Mouse (Mus musculus) MEL (cell line): ENCODE data around the gene Ccdc33.

ENCODE experiments used
- CTCF ChIP-seq, 3 experiments: IDR thresholded peaks in 2 of 3; conservative IDR thresholded peaks in 1 of 3; 2 replicates each; pipeline ENCODE4 v1.5.1; 2011 to 2012; ENCODE audit warnings: low read length in 3 of 3, low read depth in 2 of 3, mild to moderate bottlenecking in 2 of 3, improper control_type of control experiment in 1 of 3, inconsistent platforms in 1 of 3, mixed read lengths in 1 of 3, moderate library complexity in 1 of 3; ENCODE audit not compliant: control insufficient read depth in 1 of 3, insufficient read depth in 1 of 3, poor library complexity in 1 of 3, severe bottlenecking in 1 of 3
- EP300 ChIP-seq, 2 experiments: IDR thresholded peaks; 2 replicates each; pipeline ENCODE4 v1.6.1; 2011; ENCODE audit warnings: improper control_type of control experiment in 2 of 2, low read length in 2 of 2, low read depth in 1 of 2, mild to moderate bottlenecking in 1 of 2
- MAFK ChIP-seq: IDR thresholded peaks from 2 replicates; pipeline ENCODE4 v1.6.1; 2011; ENCODE audit warnings: low read depth, mild to moderate bottlenecking, low read length, improper control_type of control experiment, borderline replicate concordance
- MAX ChIP-seq: IDR thresholded peaks from 2 replicates; pipeline ENCODE4 v1.6.1; 2011; ENCODE audit warnings: low read length, improper control_type of control experiment
- MYB ChIP-seq: IDR thresholded peaks from 2 replicates; pipeline ENCODE4 v1.6.1; 2011; ENCODE audit warnings: mild to moderate bottlenecking, low read depth, low read length, improper control_type of control experiment
- MYC ChIP-seq: IDR thresholded peaks from 2 replicates; pipeline ENCODE4 v1.6.1; 2011; ENCODE audit warnings: low read depth, mild to moderate bottlenecking, low read length, improper control_type of control experiment, moderate library complexity
- POLR2A ChIP-seq, 2 experiments: IDR thresholded peaks; 2 replicates each; pipeline ENCODE4 v1.6.1; 2011 to 2012; ENCODE audit warnings: low read length in 2 of 2, mild to moderate bottlenecking in 2 of 2, control low read depth in 1 of 2, improper control_type of control experiment in 1 of 2, low read depth in 1 of 2, moderate library complexity in 1 of 2; ENCODE audit not compliant: control insufficient read depth in 1 of 2, insufficient read depth in 1 of 2, poor library complexity in 1 of 2
- RAD21 ChIP-seq: IDR thresholded peaks from 2 replicates; pipeline ENCODE4 v1.6.1; 2011; ENCODE audit warnings: mild to moderate bottlenecking, low read depth, low read length, improper control_type of control experiment
- SIN3A ChIP-seq: IDR thresholded peaks from 2 replicates; pipeline ENCODE4 v1.6.1; 2012; ENCODE audit warnings: low read length, improper control_type of control experiment, inconsistent platforms
- TAL1 ChIP-seq: IDR thresholded peaks from 2 replicates; pipeline ENCODE4 v1.6.1; 2012; ENCODE audit warnings: mild to moderate bottlenecking, inconsistent platforms, low read length, moderate library complexity, mixed read lengths
- TCF12 ChIP-seq: IDR thresholded peaks from 2 replicates; pipeline ENCODE4 v1.6.1; 2014; ENCODE audit warnings: low read depth, mild to moderate bottlenecking, inconsistent platforms, low read length, improper control_type of control experiment, moderate library complexity
- UBTF ChIP-seq: IDR thresholded peaks from 2 replicates; pipeline ENCODE4 v1.6.1; 2012; ENCODE audit warnings: low read depth, mild to moderate bottlenecking, inconsistent platforms, low read length, improper control_type of control experiment, moderate library complexity, borderline replicate concordance; ENCODE audit not compliant: insufficient read depth
- ZKSCAN1 ChIP-seq: IDR thresholded peaks from 2 replicates; pipeline ENCODE4 v1.6.1; 2012; ENCODE audit warnings: low read depth, mild to moderate bottlenecking, inconsistent platforms, low read length, improper control_type of control experiment, moderate library complexity

GRCm38 (mm10) chr9:58095977-58096376, 22.6 kb downstream of the Ccdc33 start:
- no peak for TF ChIP-seq ZKSCAN1
- no peak for TF ChIP-seq POLR2A (IDR thresholded peaks at IDR 0.05; ENCODE audit: control insufficient read depth in 1 of 2, insufficient read depth in 1 of 2, low read depth in 1 of 2, low read length in 2 of 2, poor library complexity in 1 of 2)
- no peak for TF ChIP-seq SIN3A
- no peak for TF ChIP-seq EP300 (IDR thresholded peaks at IDR 0.05; ENCODE audit: low read depth in 1 of 2, low read length in 2 of 2)
- no peak for TF ChIP-seq MYC
- no peak for TF ChIP-seq TCF12
- TF ChIP-seq TAL1 = no peak
- no peak for TF ChIP-seq MAX
- no peak for TF ChIP-seq UBTF
- no peak for TF ChIP-seq RAD21
- no peak for TF ChIP-seq MAFK
- TF ChIP-seq MYB = no peak
- TF ChIP-seq CTCF (IDR thresholded peaks at IDR 0.05 in 2 of 3, conservative IDR thresholded peaks at IDR 0.05 in 1 of 3; ENCODE audit: control insufficient read depth in 1 of 3, insufficient read depth in 1 of 3, low read depth in 2 of 3, low read length in 3 of 3, poor library complexity in 1 of 3, severe bottlenecking in 1 of 3) = no peak
